Mouse (Mus musculus): ENCODE measurements around the gene Rbm34. TPM values are rescaled to one million over a fixed set of nuclear protein-coding genes. Genes with fewer than 3 reads are reported as not detected.

Gene Rbm34
- total RNA-seq, 2 experiments from 2014 or later = 3.1 to 3.4 TPM

GRCm38 (mm10) chr8:126968107-126968506, 2.8 kb downstream of the Rbm34 start:
- intact Hi-C loops (cut with DNase I) = no loop called here
- DNase-seq = no peak

GRCm38 (mm10) chr8:126965246-126965645, 5.6 kb downstream of the Rbm34 start:
- DNase-seq = no peak
- intact Hi-C loops (cut with DNase I) = no loop called here

- intact Hi-C loops (cut with DNase I) = no loop called here
Measured at GRCm38 (mm10) chr8:126962871-126963270, 8.0 kb downstream of the Rbm34 start.

GRCm38 (mm10) chr8:126961516-126961915, 9.4 kb downstream of the Rbm34 start:
- intact Hi-C loops (cut with DNase I) = no loop called here

More at GRCm38 (mm10) chr8:126962871-126963270, 8.0 kb downstream of the Rbm34 start:
- no peak for DNase-seq

GRCm38 (mm10) chr8:126951900-126952636, 18.8 kb downstream of the Rbm34 start:
- intact Hi-C loops (cut with DNase I) = no loop called here
- DNase-seq = no peak

More at GRCm38 (mm10) chr8:126961516-126961915, 9.4 kb downstream of the Rbm34 start:
- DNase-seq = no peak

GRCm38 (mm10) chr8:126949527-126949926, 21.3 kb downstream of the Rbm34 start:
- no peak for DNase-seq
- intact Hi-C loops (cut with DNase I) = loop anchor here (5.0 kb wide), 1 partner anchor 527 kb away; the partner anchor contains the start of gene Coa6

GRCm38 (mm10) chr8:126946444-126946843, 24.4 kb downstream of the Rbm34 start:
- intact Hi-C loops (cut with DNase I) = loop anchor here (2.0 to 5.0 kb wide), 2 partner anchors 24 to 524 kb away; partner anchors contain the start of genes Coa6 and Rbm34
- no peak for DNase-seq

- DNase-seq = peak; percentile 98
- intact Hi-C loops (cut with DNase I) = loop anchor here (2.0 to 5.0 kb wide), 2 partner anchors 25 to 523 kb away; partner anchors contain the start of genes Coa6 and Rbm34
Measured at GRCm38 (mm10) chr8:126945730-126946163, 25.1 kb downstream of the Rbm34 start, which contains the start of gene Tomm20. TSS of gene Tomm20 (minus strand) at chr8:126945844.

- intact Hi-C loops (cut with DNase I) = loop anchor here (5.0 kb wide), 1 partner anchor 523 kb away; the partner anchor contains the start of gene Coa6
- no peak for DNase-seq
Measured at GRCm38 (mm10) chr8:126944781-126945691, 25.8 kb downstream of the Rbm34 start.

- DNase-seq = no peak
- intact Hi-C loops (cut with DNase I) = no loop called here
Measured at GRCm38 (mm10) chr8:126943565-126943964, 27.3 kb downstream of the Rbm34 start.

- no peak for DNase-seq
- intact Hi-C loops (cut with DNase I) = no loop called here
Measured at GRCm38 (mm10) chr8:126937337-126937736, 33.5 kb downstream of the Rbm34 start.

- intact Hi-C loops (cut with DNase I) = no loop called here
- no peak for DNase-seq
Measured at GRCm38 (mm10) chr8:126935932-126936331, 34.9 kb downstream of the Rbm34 start.

- intact Hi-C loops (cut with DNase I) = no loop called here
- no peak for DNase-seq
Measured at GRCm38 (mm10) chr8:126935387-126935786, 35.5 kb downstream of the Rbm34 start.

- no peak for DNase-seq
- intact Hi-C loops (cut with DNase I) = no loop called here
Measured at GRCm38 (mm10) chr8:126932656-126933055, 38.2 kb downstream of the Rbm34 start.

- DNase-seq = no peak
- intact Hi-C loops (cut with DNase I) = no loop called here
Measured at GRCm38 (mm10) chr8:126932249-126932648, 38.6 kb downstream of the Rbm34 start.

GRCm38 (mm10) chr8:126931720-126932119, 39.2 kb downstream of the Rbm34 start:
- DNase-seq = no peak
- intact Hi-C loops (cut with DNase I) = no loop called here

- intact Hi-C loops (cut with DNase I) = loop anchor here (1.0 kb wide), 1 partner anchor 46 kb away; no protein-coding TSS in a partner anchor
- DNase-seq = peak; percentile 75 to 78
Measured at GRCm38 (mm10) chr8:126929607-126930161, 41.2 kb downstream of the Rbm34 start.

- no peak for DNase-seq
- intact Hi-C loops (cut with DNase I) = loop anchor here (1.0 kb wide), 1 partner anchor 46 kb away; no protein-coding TSS in a partner anchor
Measured at GRCm38 (mm10) chr8:126928755-126929505, 41.9 kb downstream of the Rbm34 start.

- no peak for DNase-seq
- intact Hi-C loops (cut with DNase I) = no loop called here
Measured at GRCm38 (mm10) chr8:126928028-126928427, 42.8 kb downstream of the Rbm34 start.

GRCm38 (mm10) chr8:126927058-126927457, 43.8 kb downstream of the Rbm34 start:
- intact Hi-C loops (cut with DNase I) = no loop called here
- DNase-seq = no peak
